Mouse (Mus musculus) ES-Bruce4 (cell line): ENCODE results near the gene Nadk2. TPM values are rescaled to one million over a fixed set of nuclear protein-coding genes. Genes with fewer than 3 reads are reported as not detected.

ENCODE experiments used
- H3K27ac ChIP-seq: 2 replicates; pipeline ENCODE4 v1.5.1; 2012; ENCODE audit warnings: low read length, inconsistent platforms; ENCODE audit not compliant: insufficient read depth
- H3K27me3 ChIP-seq: 2 replicates; pipeline ENCODE4 v1.6.1; 2012; ENCODE audit warnings: mild to moderate bottlenecking, low read length, inconsistent platforms; ENCODE audit not compliant: control insufficient read depth, poor library complexity, insufficient read depth, severe bottlenecking
- H3K36me3 ChIP-seq: 2 replicates; pipeline ENCODE4 v1.6.1; 2012; ENCODE audit warnings: inconsistent platforms, mild to moderate bottlenecking, low read length, moderate library complexity; ENCODE audit not compliant: control insufficient read depth, poor library complexity, insufficient read depth, severe bottlenecking
- H3K4me1 ChIP-seq: one replicate; pipeline ENCODE4 v1.8.1; 2011; ENCODE audit warnings: low read length; ENCODE audit not compliant: control insufficient read depth, insufficient read depth
- H3K4me3 ChIP-seq: 2 replicates; pipeline ENCODE4 v1.5.1; 2011; ENCODE audit warnings: low read depth, mild to moderate bottlenecking, low read length
- H3K9ac ChIP-seq: 2 replicates; pipeline ENCODE4 v1.6.1; 2012; ENCODE audit warnings: low read depth, mild to moderate bottlenecking, inconsistent platforms; ENCODE audit not compliant: poor library complexity, severe bottlenecking
- H3K9me3 ChIP-seq: replicated peaks from 2 replicates; pipeline ENCODE4 v1.6.1; 2012; ENCODE audit warnings: mild to moderate bottlenecking, low read length, inconsistent platforms; ENCODE audit not compliant: control insufficient read depth, poor library complexity, insufficient read depth, severe bottlenecking
- CTCF ChIP-seq: IDR thresholded peaks from one replicate; pipeline ENCODE4 v1.8.1; 2011; ENCODE audit warnings: low read depth, low read length
- EP300 ChIP-seq: IDR thresholded peaks from 2 replicates; pipeline ENCODE4 v1.6.1; 2011; ENCODE audit warnings: low read depth, low read length; ENCODE audit not compliant: insufficient read depth
- POLR2A ChIP-seq: IDR thresholded peaks from one replicate; pipeline ENCODE4 v1.8.1; 2011; ENCODE audit warnings: low read length; ENCODE audit not compliant: insufficient read depth
- polyA plus RNA-seq: library from polyadenylated mRNA; stranded (reverse); fragments of >200 nt; gene quantifications from 2 replicates; pipeline ENCODE4 v1.2.4, GENCODE M21; 2011; ENCODE audit warnings: low read depth; ENCODE audit not compliant: missing spikeins, insufficient read depth, insufficient read length

The Nadk2 gene
- polyA plus RNA-seq, 1 experiment, result 83.2 TPM

DNA sequence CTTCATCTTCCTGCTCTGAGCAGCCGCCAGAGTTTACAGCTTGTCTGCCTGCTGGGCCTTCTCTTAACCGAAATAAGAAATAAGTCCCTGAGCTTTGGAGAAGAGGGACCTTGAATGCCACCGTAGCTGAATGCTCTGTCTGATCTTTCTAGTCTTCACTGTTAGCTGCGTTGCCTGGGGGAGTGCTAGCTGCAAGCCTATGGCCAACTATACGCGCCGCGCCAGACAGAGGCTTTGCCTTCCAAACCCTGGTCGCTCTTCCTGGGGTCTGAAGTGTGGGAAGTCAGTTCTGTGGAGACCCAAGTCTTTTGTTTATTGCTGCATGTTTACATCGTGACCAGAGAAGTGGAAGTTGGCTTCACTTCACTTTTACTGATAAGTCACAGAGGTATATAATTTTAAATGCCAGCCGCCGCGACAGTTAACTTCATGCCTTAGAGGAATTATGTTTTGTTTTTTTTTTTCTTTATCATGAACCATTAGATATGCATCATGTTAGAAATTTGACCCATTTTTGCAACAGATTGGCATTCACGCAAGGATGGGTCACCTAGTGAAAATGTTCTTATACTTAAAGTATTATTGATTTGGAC is 4.6 kb downstream of the Nadk2 start:
- Histone ChIP-seq H3K9ac (no peak overlapping the region), H3K4me1 (peaks cover 6% of the 10 kb centered on the region), H3K9me3 (no peaks in the 10 kb centered on the region), H3K36me3 (no peaks in the 10 kb centered on the region), H3K27me3 (no peaks in the 10 kb centered on the region), H3K4me3 (no peak overlapping the region), H3K27ac (no peak overlapping the region)
- TF ChIP-seq EP300, result no peak
- TF ChIP-seq POLR2A, result no peak
- no peak for TF ChIP-seq CTCF

- no peak overlapping the region for H3K27ac ChIP-seq
- H3K9me3 ChIP-seq, result no peaks in the 10 kb centered on the region
- H3K4me1 ChIP-seq, result peaks cover 6% of the 10 kb centered on the region
- H3K36me3 ChIP-seq, result no peaks in the 10 kb centered on the region
- no peak overlapping the region for H3K9ac ChIP-seq
- H3K4me3 ChIP-seq, result no peak overlapping the region
- no peak for TF ChIP-seq CTCF
- no peak for TF ChIP-seq POLR2A
- no peak for TF ChIP-seq EP300
- H3K27me3 ChIP-seq, result no peaks in the 10 kb centered on the region
Measured at GRCm38 (mm10) chr15:9078481-9079300, 7.6 kb downstream of the Nadk2 start.

DNA sequence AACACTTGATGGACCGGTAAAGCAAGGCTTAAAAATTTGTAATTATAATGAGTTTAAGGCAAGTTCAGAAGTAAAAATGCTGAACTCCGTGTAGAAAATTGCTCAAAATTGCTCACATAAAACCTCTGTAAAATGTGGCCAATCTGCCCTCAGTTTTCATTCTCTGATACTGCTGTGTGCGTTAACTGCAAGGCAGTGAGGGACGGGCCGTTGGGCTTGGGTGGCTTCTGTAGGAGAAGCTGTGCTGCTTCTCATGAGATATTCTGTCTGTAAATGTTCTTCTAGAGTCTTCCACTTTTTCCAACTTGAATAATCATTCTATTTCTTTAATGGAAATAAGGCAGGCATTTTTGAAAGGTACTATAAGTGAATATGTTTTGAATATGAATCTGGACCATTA is 8.6 kb downstream of the Nadk2 start:
- Histone ChIP-seq H3K9me3 (no peaks in the 10 kb centered on the region), H3K27me3 (no peaks in the 10 kb centered on the region), H3K36me3 (no peaks in the 10 kb centered on the region), H3K27ac (no peak overlapping the region), H3K4me1 (peaks cover 5% of the 10 kb centered on the region), H3K4me3 (no peak overlapping the region), H3K9ac (no peak overlapping the region)
- TF ChIP-seq POLR2A, result no peak
- no peak for TF ChIP-seq CTCF
- no peak for TF ChIP-seq EP300

- TF ChIP-seq CTCF (no peak), POLR2A (no peak)
- Histone ChIP-seq H3K4me3 (no peak overlapping the region), H3K4me1 (peaks cover 2% of the 10 kb centered on the region), H3K27ac (no peak overlapping the region), H3K27me3 (no peaks in the 10 kb centered on the region), H3K9ac (no peak overlapping the region), H3K9me3 (no peaks in the 10 kb centered on the region), H3K36me3 (no peaks in the 10 kb centered on the region)
Measured at GRCm38 (mm10) chr15:9080206-9080605, 9.1 kb downstream of the Nadk2 start.

DNA sequence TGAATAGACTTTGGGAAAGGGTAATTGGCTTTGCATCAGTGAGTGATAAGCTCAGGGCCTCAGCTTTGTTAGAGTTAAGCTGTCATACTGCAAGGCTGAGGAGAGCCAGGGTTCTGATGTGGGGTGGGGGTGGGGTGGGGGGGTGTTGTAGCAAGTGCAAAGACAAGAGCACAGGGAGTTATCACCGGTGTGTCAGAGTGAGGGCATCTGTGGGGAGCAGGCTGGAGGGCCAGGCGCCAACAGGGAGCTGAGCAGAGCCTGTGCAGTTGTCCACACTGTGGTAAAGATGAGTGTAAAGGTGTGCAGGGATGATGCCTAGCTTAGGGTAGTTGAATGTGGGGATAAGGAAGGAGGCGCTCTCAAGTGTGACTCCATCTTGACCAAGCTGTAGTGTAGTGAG is 10.2 kb downstream of the Nadk2 start:
- H3K4me3 ChIP-seq, result no peak overlapping the region
- H3K27me3 ChIP-seq, result no peaks in the 10 kb centered on the region
- H3K4me1 ChIP-seq, result peaks cover 2% of the 10 kb centered on the region
- H3K27ac ChIP-seq, result no peak overlapping the region
- H3K9ac ChIP-seq, result no peak overlapping the region
- no peaks in the 10 kb centered on the region for H3K36me3 ChIP-seq
- H3K9me3 ChIP-seq, result no peaks in the 10 kb centered on the region
- TF ChIP-seq EP300 (no peak), CTCF (no peak), POLR2A (no peak)

DNA sequence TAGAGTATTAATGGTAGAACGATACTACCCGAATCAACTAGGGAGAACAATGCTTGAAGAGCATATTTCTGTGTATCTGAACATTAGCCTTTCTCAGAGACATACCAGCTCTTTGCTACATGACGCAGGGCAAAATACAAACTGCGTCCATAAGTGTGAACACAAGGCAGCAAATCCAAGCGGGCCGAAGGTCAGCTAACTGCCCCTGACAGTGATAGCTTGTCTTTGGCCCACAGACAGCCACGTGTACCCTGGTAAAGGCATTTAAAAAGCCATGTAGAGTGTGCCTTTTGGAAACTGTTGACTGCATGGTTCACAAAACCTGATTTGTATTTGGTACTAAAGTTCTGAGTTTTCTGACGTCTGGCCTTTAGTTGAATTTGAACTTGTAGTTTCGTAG is 11.7 kb downstream of the Nadk2 start:
- Histone ChIP-seq H3K27me3 (no peaks in the 10 kb centered on the region), H3K9ac (no peak overlapping the region), H3K9me3 (no peaks in the 10 kb centered on the region), H3K36me3 (no peaks in the 10 kb centered on the region), H3K4me1 (peaks cover 2% of the 10 kb centered on the region), H3K4me3 (no peak overlapping the region), H3K27ac (no peak overlapping the region)
- TF ChIP-seq EP300 (no peak), CTCF (no peak), POLR2A (no peak)
